Mouse (Mus musculus): Measurements from ENCODE around the gene Tspan6. TPM values are rescaled to one million over a fixed set of nuclear protein-coding genes. Genes with fewer than 3 reads are reported as not detected.

Tspan6 gene
- 2.0 and 3.8 TPM in 2 replicates for total RNA-seq (2015)
- total RNA-seq (2017): 3.0 and 3.9 TPM in 2 replicates

GRCm38 (mm10) chrX:133898014-133898542, at the start of gene Tspan6:
TSS of gene Tspan6 (minus strand) at chrX:133898429.
- peak; percentile 99 for ATAC-seq (replicated peaks; ENCODE audit: poor library complexity)

DNA sequence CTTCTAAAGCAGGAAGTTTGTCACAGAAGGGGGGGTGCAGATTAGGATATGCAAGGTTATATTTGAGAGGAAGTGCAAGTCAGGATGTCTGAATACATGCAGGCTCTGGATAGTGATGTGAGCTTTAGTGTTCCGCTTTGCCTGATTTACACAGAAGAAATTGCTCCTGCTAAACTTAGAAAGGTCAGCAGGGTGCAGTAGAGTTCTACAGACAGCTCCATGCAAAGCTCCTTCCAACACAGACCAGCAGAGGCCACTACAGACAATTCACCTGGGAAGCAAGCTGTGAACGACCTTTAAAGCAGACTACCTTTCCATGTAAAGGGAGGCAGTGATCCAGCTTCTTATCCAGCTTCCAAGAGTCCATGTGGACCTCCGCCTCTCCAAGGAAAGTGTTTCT, 49.2 kb upstream of the Tspan6 start:
- peak; percentile 100 for ATAC-seq (replicated peaks; ENCODE audit: poor library complexity)

GRCm38 (mm10) chrX:133939561-133939960, 41.3 kb upstream of the Tspan6 start:
- no peak for ATAC-seq (replicated peaks; ENCODE audit: poor library complexity)

GRCm38 (mm10) chrX:133936605-133937225, 38.5 kb upstream of the Tspan6 start:
- ATAC-seq (replicated peaks; ENCODE audit: poor library complexity): peak; percentile 42; the same call in 1 of the 2 replicates

- peak; percentile 85 for ATAC-seq (replicated peaks; ENCODE audit: poor library complexity)
These were observed 33.2 kb upstream of the Tspan6 start for GRCm38 (mm10) chrX:133931302-133932013.

GRCm38 (mm10) chrX:133926760-133927159, 28.5 kb upstream of the Tspan6 start:
- ATAC-seq (replicated peaks; ENCODE audit: poor library complexity): peak; percentile 44; the same call in 1 of the 2 replicates

DNA sequence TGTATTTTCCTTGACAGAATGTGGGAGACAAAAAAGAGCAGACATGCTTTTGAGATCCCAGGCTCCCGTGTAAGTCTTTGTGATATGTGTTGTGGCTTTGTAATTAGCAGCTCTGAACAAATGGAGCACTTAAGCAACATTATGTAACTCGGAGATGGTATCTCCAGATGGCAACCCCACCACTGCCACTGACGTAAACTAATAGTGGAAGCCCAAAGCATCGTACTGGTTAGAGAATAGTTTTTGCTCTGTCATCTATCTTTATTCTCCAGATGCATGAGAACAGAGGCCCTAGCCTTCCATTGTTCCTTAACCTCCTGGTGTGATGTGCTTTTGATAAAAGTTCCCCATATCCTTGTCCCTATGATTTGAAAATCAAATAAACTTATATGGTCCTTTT, 23.0 kb upstream of the Tspan6 start:
- peak; percentile 42; the same call in 1 of the 2 replicates for ATAC-seq (replicated peaks; ENCODE audit: poor library complexity)

GRCm38 (mm10) chrX:133914219-133914618, 16.0 kb upstream of the Tspan6 start:
- ATAC-seq (replicated peaks; ENCODE audit: poor library complexity): no peak

- ATAC-seq (replicated peaks; ENCODE audit: poor library complexity): no peak
These were observed 14.8 kb upstream of the Tspan6 start for GRCm38 (mm10) chrX:133913006-133913405.

DNA sequence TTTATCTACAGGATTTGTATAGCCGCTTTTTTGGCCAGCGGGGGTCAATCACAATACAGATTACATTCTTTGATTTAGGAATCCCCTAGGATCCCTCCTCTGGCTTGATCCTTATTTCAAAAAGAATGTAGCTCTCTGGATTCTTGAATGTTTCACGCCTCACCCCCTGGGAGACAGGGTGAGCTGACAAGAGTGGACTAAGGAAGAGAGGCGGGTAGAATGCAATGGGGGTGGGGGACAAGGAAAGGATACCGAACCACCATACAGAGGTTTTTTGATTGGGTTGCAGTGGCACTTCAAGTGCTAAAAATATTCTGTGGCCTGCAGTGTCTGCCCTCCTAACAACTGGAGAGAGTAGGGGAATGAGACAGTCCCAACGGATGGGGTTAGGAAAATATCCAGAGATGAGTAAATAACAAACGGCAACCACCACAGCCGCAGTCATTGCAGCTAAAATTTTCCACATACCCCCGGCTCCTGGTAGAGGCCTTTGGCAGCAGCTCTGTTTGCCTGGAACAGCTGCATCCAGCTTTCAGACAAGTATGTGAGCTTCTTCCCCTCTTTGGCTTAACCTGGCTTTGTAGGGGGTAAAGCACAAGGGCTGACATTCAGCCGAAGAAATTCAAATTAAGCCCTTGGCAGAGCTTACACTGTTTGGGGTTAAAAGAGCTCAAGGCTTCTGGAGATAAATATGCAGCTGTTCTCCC, 13.3 kb upstream of the Tspan6 start:
- ATAC-seq (replicated peaks; ENCODE audit: poor library complexity): no peak

DNA sequence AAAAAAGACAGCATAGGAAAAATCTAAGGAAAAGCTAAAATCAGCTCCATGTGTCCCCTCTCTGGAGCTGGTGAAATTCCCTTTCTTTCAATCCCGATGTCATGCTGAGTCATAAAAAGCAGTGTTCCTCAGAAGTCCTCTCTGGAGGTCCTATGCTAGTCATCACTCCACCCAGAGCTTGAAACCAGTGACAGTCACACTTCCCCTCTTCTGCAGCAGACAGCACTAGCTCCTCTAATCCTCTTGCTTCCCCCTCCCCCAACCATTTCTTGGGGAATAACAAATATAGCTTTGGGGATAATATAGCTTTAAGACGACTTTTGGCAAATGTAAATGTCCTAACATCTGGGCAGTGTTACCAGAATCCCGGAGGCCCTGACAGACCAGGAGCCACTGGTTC, 10.0 kb upstream of the Tspan6 start, which contains the start of gene Srpx2:
TSS of gene Srpx2 (plus strand) at position 166 of the 400 bp plus-strand sequence.
- ATAC-seq (replicated peaks; ENCODE audit: poor library complexity): no peak

DNA sequence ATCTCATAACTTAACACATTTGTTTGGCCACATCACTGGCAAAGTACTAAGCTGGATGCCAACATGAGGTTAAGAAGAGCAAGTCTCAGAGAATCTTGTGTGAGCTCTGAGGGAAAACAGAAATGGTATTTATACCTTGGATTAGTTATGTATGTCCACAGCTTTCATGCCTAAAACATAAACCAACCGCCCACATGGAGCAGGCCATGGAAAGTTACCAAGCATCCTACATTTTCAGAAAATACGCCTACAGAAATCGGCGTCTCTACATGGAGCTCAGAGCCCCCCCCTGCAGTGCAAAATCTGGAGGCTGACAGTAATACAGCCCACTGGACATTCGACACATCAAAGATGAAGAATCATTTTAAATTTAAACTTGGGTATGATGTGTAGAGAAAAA, 10.1 kb downstream of the Tspan6 start:
- ATAC-seq (replicated peaks; ENCODE audit: poor library complexity): no peak

DNA sequence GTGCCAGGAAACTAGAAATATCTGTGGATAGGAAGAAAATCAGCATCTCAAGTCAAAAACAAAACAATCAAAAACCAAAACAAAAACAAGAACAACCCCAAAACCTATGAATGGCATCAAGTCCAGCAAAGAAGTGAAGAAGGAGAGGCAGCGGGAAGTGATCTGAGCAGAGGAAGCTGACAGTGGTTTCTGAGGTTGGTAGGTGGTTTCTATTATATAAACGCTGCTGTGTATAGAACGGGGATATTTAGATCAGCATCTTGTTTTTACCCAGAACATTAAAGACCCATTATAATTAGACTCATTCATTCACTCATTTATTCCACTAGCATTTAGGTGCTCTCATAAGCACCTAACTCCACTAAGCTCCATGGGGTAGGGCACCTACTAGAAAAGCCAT, 10.9 kb downstream of the Tspan6 start:
- peak; percentile 55 for ATAC-seq (replicated peaks; ENCODE audit: poor library complexity)

GRCm38 (mm10) chrX:133869743-133870142, 28.5 kb downstream of the Tspan6 start:
- ATAC-seq (replicated peaks; ENCODE audit: poor library complexity): peak; percentile 97

DNA sequence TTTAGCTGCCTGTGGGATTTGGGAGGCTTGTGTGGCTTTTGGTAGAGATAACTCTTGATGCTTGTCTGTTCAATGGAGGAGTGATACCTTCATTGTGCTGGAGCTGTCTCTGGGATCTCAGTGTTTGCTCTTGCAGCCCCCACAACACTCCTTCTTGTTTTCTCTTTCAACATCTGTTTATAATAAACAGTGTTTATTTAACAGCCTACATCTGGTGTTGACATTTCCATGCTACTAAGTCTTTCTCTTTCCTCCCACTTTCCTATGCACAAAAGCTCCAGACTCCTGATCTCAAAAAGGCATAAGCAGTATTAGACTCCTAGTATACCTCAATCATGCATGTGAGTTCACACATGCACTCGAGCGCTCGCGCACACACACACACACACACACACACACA, 44.6 kb downstream of the Tspan6 start:
- ATAC-seq (replicated peaks; ENCODE audit: poor library complexity): no peak

DNA sequence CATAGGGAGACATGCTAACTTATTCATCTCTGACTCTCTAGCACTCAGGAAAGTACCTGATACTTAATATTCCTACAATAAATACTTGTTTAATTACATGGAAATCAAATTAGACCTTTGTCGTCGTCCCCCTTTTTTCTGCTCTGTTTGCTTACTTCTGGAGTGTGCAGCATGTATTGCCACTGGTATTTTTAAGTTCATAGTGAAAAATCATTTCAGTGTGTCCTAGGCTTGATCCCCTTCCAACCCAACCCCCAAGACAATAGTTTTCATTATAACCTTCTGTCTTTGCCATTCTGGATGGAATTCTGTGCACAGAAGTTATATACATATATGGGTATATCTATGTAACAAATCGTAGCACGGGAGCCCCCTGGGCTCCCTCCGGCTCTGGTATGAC, 47.5 kb downstream of the Tspan6 start, which contains the start of gene Tnmd:
TSS of gene Tnmd (plus strand) at position 301 of the 400 bp plus-strand sequence.
- no peak for ATAC-seq (replicated peaks; ENCODE audit: poor library complexity)

Other genes with a start within 250 kb of the Tspan6 start
- gene Pcdh19, start 209.4 kb downstream of the Tspan6 start, total RNA-seq (2015): not detected in 2 replicates
- not detected in 2 replicates for gene Pcdh19, start 209.4 kb downstream of the Tspan6 start, total RNA-seq (2017)
- not detected in 2 replicates for gene Tnmd, start 47.4 kb downstream of the Tspan6 start, total RNA-seq (2015)
- gene Tnmd, start 47.4 kb downstream of the Tspan6 start, total RNA-seq (2017): not detected in 2 replicates
- not detected in 2 replicates for gene Srpx2, start 10.0 kb upstream of the Tspan6 start, total RNA-seq (2015)
- not detected in 2 replicates for gene Srpx2, start 10.0 kb upstream of the Tspan6 start, total RNA-seq (2017)
- gene Sytl4, start 83.4 kb upstream of the Tspan6 start, total RNA-seq (2015): 1.3 and 1.9 TPM in 2 replicates
- 2.2 and 5.2 TPM in 2 replicates for gene Sytl4, start 83.4 kb upstream of the Tspan6 start, total RNA-seq (2017)
- 65.6 and 75.7 TPM in 2 replicates for gene Cstf2, start 160.8 kb upstream of the Tspan6 start, total RNA-seq (2015)
- gene Cstf2, start 160.8 kb upstream of the Tspan6 start, total RNA-seq (2017): 83.0 and 93.4 TPM in 2 replicates